Mouse (Mus musculus): Measurements from ENCODE around the gene Vmn1r7.

- TF ChIP-seq CTCF (IDR thresholded peaks at IDR 0.05; ENCODE audit: low read depth, low read length): no peak
- TF ChIP-seq POLR2AphosphoS5 (IDR thresholded peaks at IDR 0.05; ENCODE audit: insufficient replicate concordance, low read depth, low read length): no peak
Observed at GRCm38 (mm10) chr6:56996943-56997342, 28.2 kb downstream of the Vmn1r7 start, which contains the start of gene Vmn1r6.

Data from G1E (cell line).